Mouse (Mus musculus) spleen, adult 2 months (tissue): Measurements from ENCODE around the gene Chmp5.

Source experiments
- CTCF ChIP-seq: fragments of 200-500 bp; IDR thresholded peaks from 2 replicates; pipeline ENCODE4 v1.5.1; 2011; ENCODE audit warnings: mild to moderate bottlenecking, inconsistent platforms; ENCODE audit not compliant: insufficient read depth, insufficient read length, insufficient replicate concordance; ENCODE audit errors: extremely low read depth
- POLR2A ChIP-seq: fragments of 200-500 bp; IDR thresholded peaks from 2 replicates; pipeline ENCODE4 v1.6.1; 2011; ENCODE audit warnings: low read depth, low read length, inconsistent platforms

GRCm38 (mm10) chr4:40970592-40970841 lies 22.3 kb downstream of the Chmp5 start:
- TF ChIP-seq POLR2A (no peak), CTCF (no peak)
